Mouse (Mus musculus): ENCODE results near the gene Plekhh2.

DNA sequence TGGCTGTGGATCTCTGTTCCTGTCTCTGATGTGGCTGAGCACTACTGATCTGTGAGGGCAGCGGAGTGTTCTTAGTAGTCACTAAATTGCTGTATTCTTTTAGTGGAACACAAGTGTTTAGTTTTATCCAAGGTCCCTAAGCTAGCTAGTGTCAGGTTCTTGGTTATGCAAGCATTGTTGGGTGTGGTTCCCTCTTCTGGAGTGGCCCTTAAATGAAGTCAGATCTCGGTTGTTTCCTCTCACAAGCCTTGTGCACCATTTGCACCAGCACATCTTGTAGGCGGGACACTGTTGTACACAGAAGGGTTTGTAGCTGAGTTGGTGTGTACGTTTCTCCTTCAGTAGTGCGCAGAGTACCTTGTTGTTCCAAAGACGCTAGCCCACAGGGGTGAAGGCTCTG, 126.3 kb downstream of the Plekhh2 start:
- TF ChIP-seq CTCF (IDR thresholded peaks at IDR 0.05; ENCODE audit: insufficient read depth, low read length) (no peak), POLR2A (IDR thresholded peaks at IDR 0.05; ENCODE audit: borderline replicate concordance, extremely low read depth, low read depth, low read length) (no peak)

All from lung, adult 2 months (tissue).